Mouse (Mus musculus): ENCODE results near the gene Abhd5. TPM values are rescaled to one million over a fixed set of nuclear protein-coding genes. Genes with fewer than 3 reads are reported as not detected.

Abhd5 gene
- 22.3 and 25.4 TPM in 2 replicates for polyA plus RNA-seq (2015; fragmentation: Nextera tagmentation; extraction: Ambion mirVana)

DNA sequence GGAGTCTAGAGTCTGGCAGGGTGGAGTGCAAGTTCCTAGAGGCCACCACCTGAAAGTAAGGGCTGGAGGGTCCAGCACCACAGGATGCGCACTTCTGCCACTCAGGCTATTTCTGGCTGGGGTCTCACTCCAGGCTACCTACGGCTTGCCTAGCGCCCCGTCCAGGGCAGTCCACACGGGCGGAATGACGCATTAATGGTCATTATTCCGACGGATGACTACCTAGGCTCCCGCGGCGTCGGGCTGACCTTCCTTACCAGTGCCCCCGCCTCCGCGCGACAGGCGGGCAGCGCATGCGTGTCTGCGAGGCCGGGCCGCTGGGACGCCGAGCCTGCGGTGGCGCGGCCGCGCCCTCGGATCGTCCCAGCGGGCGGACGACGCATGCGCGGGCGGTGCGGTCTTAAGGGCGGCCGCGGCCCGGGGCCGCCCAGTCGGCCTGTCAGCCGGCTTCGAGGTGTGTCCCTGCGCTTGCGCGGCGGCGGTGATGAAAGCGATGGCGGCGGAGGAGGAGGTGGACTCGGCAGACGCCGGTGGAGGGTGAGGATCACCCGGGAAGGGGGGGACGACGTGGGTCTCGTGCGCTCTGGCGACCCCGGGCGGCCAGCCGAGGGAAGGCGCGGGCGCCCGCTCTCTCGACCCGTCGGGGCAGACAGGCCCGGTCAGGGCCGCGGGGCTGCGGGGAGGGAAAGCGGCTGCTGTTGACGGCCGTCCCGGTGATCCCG lies at the start of gene Abhd5:
Abhd5 (plus strand) TSS at position 306 of the 722 bp plus-strand sequence.
- peak within 1 kb of the TSS; percentile 95 for H3K4me2 ChIP-seq (ENCODE audit: low read depth, low read length)
- H3K36me3 ChIP-seq (replicated peaks; ENCODE audit: insufficient read depth, low read length): no peaks in the 10 kb centered on the region
- peak within 1 kb of the TSS; percentile 94 for H3K27ac ChIP-seq (ENCODE audit: low read depth)
- TF ChIP-seq CTCF (IDR thresholded peaks at IDR 0.05; ENCODE audit: low read depth): peak; percentile 63
- TF ChIP-seq EP300 (IDR thresholded peaks at IDR 0.05; ENCODE audit: low read depth): no peak
- peak within 1 kb of the TSS; percentile 90 for H3K4me3 ChIP-seq (ENCODE audit: low read depth, low read length)
- WGBS (ENCODE audit: insufficient replicate concordance): under 1% methylated on average over 73 of the region's 84 CpGs
- no peaks in the 10 kb centered on the region for H3K27me3 ChIP-seq (ENCODE audit: insufficient read depth, low read length)
- peak; percentile 95 for ATAC-seq
- H3K9me3 ChIP-seq (ENCODE audit: low read length): no peaks in the 10 kb centered on the region
- DNase-seq: peak; percentile 96
- H3K9ac ChIP-seq (replicated peaks): peak within 1 kb of the TSS; percentile 90
- peaks cover 61% of the 10 kb centered on the region for H3K4me1 ChIP-seq (ENCODE audit: insufficient read depth)

DNA sequence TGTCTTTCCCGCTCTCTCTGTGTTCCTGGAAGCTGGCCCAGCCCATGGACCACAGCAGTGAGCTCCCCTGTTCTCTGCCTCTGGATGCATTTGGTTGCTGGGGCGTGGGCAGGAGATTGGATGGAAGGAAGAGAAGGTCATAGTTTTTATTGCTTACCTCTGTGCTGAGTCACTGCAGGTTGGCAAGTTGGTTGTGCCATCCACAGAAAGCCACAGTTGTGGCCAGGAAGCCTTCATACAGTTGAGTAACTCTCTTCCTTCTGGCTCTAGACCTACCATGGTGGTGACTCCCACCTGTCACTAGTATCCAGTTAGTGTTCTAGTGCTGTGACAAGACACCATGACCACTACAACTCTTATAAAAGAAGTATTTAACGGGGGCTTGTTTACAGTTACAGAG lies 46.1 kb upstream of the Abhd5 start:
- 66% methylated on average over 3 of the region's 3 CpGs for WGBS (ENCODE audit: insufficient replicate concordance)
- TF ChIP-seq EP300 (IDR thresholded peaks at IDR 0.05; ENCODE audit: low read depth) (no peak), CTCF (IDR thresholded peaks at IDR 0.05; ENCODE audit: low read depth) (no peak)
- Histone ChIP-seq H3K4me1 (ENCODE audit: insufficient read depth) (no peaks in the 10 kb centered on the region), H3K9me3 (ENCODE audit: low read length) (no peaks in the 10 kb centered on the region), H3K9ac (replicated peaks) (no peak overlapping the region), H3K4me2 (ENCODE audit: low read depth, low read length) (no peak overlapping the region), H3K27me3 (ENCODE audit: insufficient read depth, low read length) (no peaks in the 10 kb centered on the region), H3K27ac (ENCODE audit: low read depth) (no peak overlapping the region), H3K36me3 (replicated peaks; ENCODE audit: insufficient read depth, low read length) (no peaks in the 10 kb centered on the region), H3K4me3 (ENCODE audit: low read depth, low read length) (no peak overlapping the region)
- ATAC-seq (peak; percentile 31; the same call in 1 of the 2 replicates), DNase-seq (peak; percentile 29)

DNA sequence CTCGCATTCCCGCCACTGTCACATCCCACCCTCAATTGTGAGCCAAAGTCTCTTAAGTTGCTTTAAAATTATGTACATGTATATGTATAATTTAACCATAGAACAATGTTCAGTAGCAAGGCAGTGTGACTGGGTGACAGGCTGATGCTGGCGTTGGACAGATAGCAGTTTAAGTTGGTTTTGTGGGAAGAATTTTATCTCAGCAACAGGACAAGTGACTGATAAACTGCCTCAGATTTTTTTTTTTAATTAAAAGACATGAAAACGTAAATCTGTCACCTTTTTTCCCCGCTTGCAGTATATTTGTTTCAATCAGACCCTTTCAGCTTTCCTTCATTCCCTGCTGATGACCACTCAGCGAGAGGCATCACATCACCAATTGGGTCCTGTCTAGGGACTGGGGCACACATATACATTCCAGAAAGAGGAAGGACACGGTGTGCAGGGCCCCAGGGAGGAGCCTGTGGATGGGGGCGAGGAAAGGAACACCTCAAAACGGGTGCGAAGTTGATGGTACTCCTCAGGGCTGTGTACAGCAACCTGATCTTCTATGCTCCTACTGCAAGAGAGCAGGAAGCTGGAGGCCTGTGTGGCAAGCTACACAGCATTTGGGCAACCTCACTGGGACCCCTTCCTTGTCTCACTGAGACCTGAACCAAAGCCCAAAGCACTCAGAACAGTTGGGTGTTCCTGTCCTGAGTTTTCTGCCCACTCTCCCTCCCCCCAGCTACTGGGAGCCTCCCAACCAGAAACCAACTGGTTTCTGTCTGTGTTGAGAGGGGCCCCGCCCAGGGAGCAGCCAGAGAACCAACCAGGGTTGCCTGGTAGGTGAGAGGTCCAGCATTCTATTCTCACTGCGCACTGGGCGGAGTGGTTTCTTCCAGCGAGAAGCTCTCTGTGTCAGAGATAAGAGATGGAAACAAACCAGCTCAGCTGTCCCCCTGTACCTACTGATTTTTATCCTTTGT lies 42.1 kb upstream of the Abhd5 start:
- 0 out of 2 replicates have a peak, but pooled peaks have one; percentile 7 for ATAC-seq
- no peaks in the 10 kb centered on the region for H3K27me3 ChIP-seq (ENCODE audit: insufficient read depth, low read length)
- H3K9ac ChIP-seq (replicated peaks): no peak overlapping the region
- H3K4me2 ChIP-seq (ENCODE audit: low read depth, low read length): no peak overlapping the region
- H3K4me3 ChIP-seq (ENCODE audit: low read depth, low read length): no peak overlapping the region
- no peak for TF ChIP-seq CTCF (IDR thresholded peaks at IDR 0.05; ENCODE audit: low read depth)
- TF ChIP-seq EP300 (IDR thresholded peaks at IDR 0.05; ENCODE audit: low read depth): no peak
- peaks cover 7% of the 10 kb centered on the region for H3K4me1 ChIP-seq (ENCODE audit: insufficient read depth)
- no peaks in the 10 kb centered on the region for H3K36me3 ChIP-seq (replicated peaks; ENCODE audit: insufficient read depth, low read length)
- peak overlapping the region; percentile 56 for H3K27ac ChIP-seq (ENCODE audit: low read depth)
- H3K9me3 ChIP-seq (ENCODE audit: low read length): no peaks in the 10 kb centered on the region
- WGBS (ENCODE audit: insufficient replicate concordance): 45% methylated on average over 14 of the region's 14 CpGs
- DNase-seq: no peak

DNA sequence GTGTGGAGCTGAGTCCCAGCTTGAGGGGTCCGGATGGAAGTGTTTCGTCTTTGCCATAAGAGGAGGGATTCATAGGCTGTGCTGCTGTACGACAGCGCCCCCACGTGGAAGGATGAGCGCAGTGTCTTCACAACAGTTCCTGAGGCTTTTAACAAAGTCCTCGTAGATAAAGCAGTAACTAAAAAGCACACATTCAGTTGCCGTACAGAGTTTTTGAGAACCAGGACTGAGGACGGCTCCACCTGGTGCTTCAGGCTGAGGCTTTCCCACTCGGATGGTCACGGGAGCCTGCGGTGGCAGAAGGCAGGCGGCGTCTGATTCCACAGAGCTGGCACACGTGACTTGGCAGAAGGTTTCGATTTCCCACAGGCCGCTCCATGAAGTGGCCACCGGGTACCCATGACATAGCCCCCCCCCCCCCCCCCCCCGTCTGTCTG lies 40.8 kb upstream of the Abhd5 start:
- H3K4me2 ChIP-seq (ENCODE audit: low read depth, low read length): peak overlapping the region; percentile 61
- no peaks in the 10 kb centered on the region for H3K27me3 ChIP-seq (ENCODE audit: insufficient read depth, low read length)
- H3K36me3 ChIP-seq (replicated peaks; ENCODE audit: insufficient read depth, low read length): no peaks in the 10 kb centered on the region
- H3K9ac ChIP-seq (replicated peaks): peak overlapping the region; percentile 53
- WGBS (ENCODE audit: insufficient replicate concordance): 3% methylated on average over 18 of the region's 19 CpGs
- no peaks in the 10 kb centered on the region for H3K9me3 ChIP-seq (ENCODE audit: low read length)
- ATAC-seq (peak; percentile 82), DNase-seq (peak; percentile 89)
- peaks cover 10% of the 10 kb centered on the region for H3K4me1 ChIP-seq (ENCODE audit: insufficient read depth)
- H3K27ac ChIP-seq (ENCODE audit: low read depth): peak overlapping the region; percentile 68
- peak overlapping the region; percentile 40 for H3K4me3 ChIP-seq (ENCODE audit: low read depth, low read length)
- TF ChIP-seq CTCF (IDR thresholded peaks at IDR 0.05; ENCODE audit: low read depth) (peak; percentile 99), EP300 (IDR thresholded peaks at IDR 0.05; ENCODE audit: low read depth) (no peak)

DNA sequence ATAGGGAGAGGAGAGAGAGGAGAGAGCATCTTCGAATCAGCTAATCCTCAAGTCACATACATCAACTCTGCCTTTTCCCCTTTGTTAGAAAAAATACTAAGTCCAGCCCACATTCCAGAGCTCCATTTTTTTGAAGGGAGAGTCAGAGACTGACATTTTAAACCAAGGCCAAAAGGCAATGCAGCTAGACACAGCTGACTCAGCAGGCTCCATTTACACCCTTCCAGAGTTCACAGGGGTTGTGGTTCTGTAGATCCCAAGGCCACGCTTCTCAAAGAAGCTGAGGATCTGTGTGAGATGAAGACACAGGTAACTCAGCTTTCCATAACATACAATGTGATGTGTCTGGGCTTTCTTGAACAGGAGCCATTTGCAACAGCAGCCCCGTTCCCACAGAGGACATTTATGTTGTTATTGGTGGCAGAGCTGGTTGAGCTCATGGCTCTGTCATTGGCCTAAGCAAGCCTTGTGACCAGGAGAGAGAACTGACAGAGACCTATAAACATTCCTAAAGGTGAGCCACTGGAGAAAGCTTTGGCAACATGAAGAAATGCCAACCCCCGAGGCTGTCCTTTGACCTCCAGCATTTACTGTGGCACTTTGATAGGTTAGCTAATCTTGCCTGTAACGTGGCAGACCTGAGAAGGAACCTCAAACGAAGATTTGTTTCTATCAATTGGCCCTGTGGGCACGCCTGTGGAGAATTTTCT lies 40.2 kb upstream of the Abhd5 start:
- Histone ChIP-seq H3K27ac (ENCODE audit: low read depth) (peak overlapping the region; percentile 68), H3K9ac (replicated peaks) (peak overlapping the region; percentile 53), H3K9me3 (ENCODE audit: low read length) (no peaks in the 10 kb centered on the region), H3K4me1 (ENCODE audit: insufficient read depth) (peaks cover 13% of the 10 kb centered on the region), H3K36me3 (replicated peaks; ENCODE audit: insufficient read depth, low read length) (no peaks in the 10 kb centered on the region), H3K27me3 (ENCODE audit: insufficient read depth, low read length) (no peaks in the 10 kb centered on the region), H3K4me3 (ENCODE audit: low read depth, low read length) (peak overlapping the region; percentile 40), H3K4me2 (ENCODE audit: low read depth, low read length) (peak overlapping the region; percentile 61)
- 0 out of 2 replicates have a peak, but pooled peaks have one; percentile 4 for TF ChIP-seq EP300 (IDR thresholded peaks at IDR 0.05; ENCODE audit: low read depth)
- no peak for TF ChIP-seq CTCF (IDR thresholded peaks at IDR 0.05; ENCODE audit: low read depth)
- DNase-seq: peak; percentile 22
- ATAC-seq: peak; percentile 70
- WGBS (ENCODE audit: insufficient replicate concordance): 49% methylated on average over 7 of the region's 7 CpGs

Data from liver, postnatal 0 days (tissue).